ENCODE assay signal across 19 mouse cellular contexts in genomic region chrX:120524986-120525385, GRCm38 (mm10).
DNase-seq lines count a peak whose midpoint lies in the region; ATAC-seq lines count a peak whose summit lies in the region.
"Had no signal": no experiment of that assay in that cellular context is flagged by ENCODE, and none has a peak within 500 bp of the region (broad histone marks: within the 10 kb centered on the region; RNA-seq: fewer than 3 reads in every experiment).

No protein-coding gene starts in this region.

- ATAC-seq in frontal cortex, adult (ENCODE audit: low TSS enrichment) = peak; percentile 95
- ATAC-seq: forebrain, embryonic 13.5 days; forebrain, embryonic 15.5 days had no signal

- DNase-seq in frontal cortex, postnatal 14 days (ENCODE audit: low spot score in 2 of 2) = no peak
- peak; percentile 9 for DNase-seq in left cerebral cortex, adult 11 months (ENCODE audit: low spot score)
- DNase-seq in left cerebral cortex, adult 18-20 months (ENCODE audit: low spot score in 2 of 2) = no peak
- peak; percentile 7 for DNase-seq in right cerebral cortex, adult 18-20 months
- no peak for DNase-seq in right cerebral cortex, postnatal 4 days
- DNase-seq in telencephalon, adult 2 months (ENCODE audit: low read depth, low spot score) = peak; percentile 62
- no peak for DNase-seq in cerebellum, adult 11 months
- DNase-seq: adrenal gland, adult 2 months; adrenal gland, postnatal 10 days; adrenal gland, postnatal 25 days; cerebellum, adult 18-20 months; cerebellum, adult 8-10 months; cerebellum, adult 9-11 months; cerebellum, postnatal 14 days; cerebellum, postnatal 36 days; embryo, embryonic 11 days had no signal

Comparison
In these comparisons a context has a peak if more than half of its experiments do, and no peak if none do; other contexts are left out.
1. DNase-seq: peak in left cerebral cortex, adult 11 months (single experiment), right cerebral cortex, adult 18-20 months (single experiment) and telencephalon, adult 2 months (single experiment); none in frontal cortex, postnatal 14 days (0 of 2), left cerebral cortex, adult 18-20 months (0 of 2), right cerebral cortex, postnatal 4 days (single experiment) and cerebellum, adult 11 months (single experiment).